Mouse (Mus musculus) kidney, embryonic 14.5 days (tissue): Measurements from ENCODE around the gene Rab11a. TPM values are rescaled to one million over a fixed set of nuclear protein-coding genes. Genes with fewer than 3 reads are reported as not detected.
"Not testable (repeated sequence)": the region's sequence is repeated elsewhere in the genome, so short reads cannot be mapped to it uniquely, and the experiment has no call there.

Experiments used
- ATAC-seq: fragments of 200-750 bp; cut with Nextera tagmentation; 2 replicates; pipeline ENCODE4 v1.8.0; 2017; ENCODE audit warnings: moderate number of reproducible peaks, mild to moderate bottlenecking, moderate TSS enrichment, moderate library complexity; ENCODE audit not compliant: low FRiP score, low TSS enrichment
- H3K27ac ChIP-seq: fragments of 300-500 bp; sonication (generic); 2 replicates; pipeline ENCODE4 v1.5.1; 2014; ENCODE audit warnings: low read depth, mild to moderate bottlenecking, low read length, moderate library complexity, mixed read lengths
- H3K27me3 ChIP-seq: fragments of 300-500 bp; sonication (generic); 2 replicates; pipeline ENCODE4 v1.6.1; 2014; ENCODE audit warnings: mild to moderate bottlenecking, low read length; ENCODE audit not compliant: control insufficient read depth, insufficient read depth
- H3K36me3 ChIP-seq: fragments of 300-500 bp; sonication (generic); 2 replicates; pipeline ENCODE4 v1.6.1; 2014; ENCODE audit warnings: low read length, mixed read lengths; ENCODE audit not compliant: control insufficient read depth, insufficient read depth
- H3K4me1 ChIP-seq: fragments of 300-500 bp; sonication (generic); 2 replicates; pipeline ENCODE4 v1.6.1; 2014; ENCODE audit warnings: low read length, mixed read lengths; ENCODE audit not compliant: control insufficient read depth, insufficient read depth
- H3K4me2 ChIP-seq: fragments of 300-500 bp; sonication (generic); replicated peaks from 2 replicates; pipeline ENCODE4 v1.6.1; 2014; ENCODE audit warnings: low read depth, mild to moderate bottlenecking, low read length
- H3K4me3 ChIP-seq: fragments of 300-500 bp; sonication (generic); 2 replicates; pipeline ENCODE4 v1.5.1; 2014; ENCODE audit warnings: mild to moderate bottlenecking, low read length
- H3K9ac ChIP-seq: fragments of 300-500 bp; sonication (generic); 2 replicates; pipeline ENCODE4 v1.6.1; 2014; ENCODE audit warnings: low read depth, mild to moderate bottlenecking, low read length, moderate library complexity
- H3K9me3 ChIP-seq: fragments of 300-500 bp; sonication (generic); 2 replicates; pipeline ENCODE4 v1.6.1; 2016; ENCODE audit warnings: low read length; ENCODE audit not compliant: control insufficient read depth
- WGBS: fragments of 180-500 bp; shearing (Covaris S2); extraction: QIAGEN DNeasy Blood & Tissue Kit; methylation state at CpG from one replicate; pipeline ENCODE4 v1.1.7; 2014; 5-methylcytosine and 5-hydroxymethylcytosine counted together
- polyA plus RNA-seq: library from polyadenylated mRNA; unstranded; fragments of >200 nt; fragmentation: Nextera tagmentation; extraction: Ambion mirVana; gene quantifications from 2 replicates; pipeline ENCODE4 v1.2.1, GENCODE M21; 2014

Gene Rab11a
- polyA plus RNA-seq, 1 experiment from 2014 or later, result 498 TPM

- H3K4me1 ChIP-seq, result peaks cover 7% of the 10 kb centered on the region; the same call in 1 of the 2 replicates
- ATAC-seq, result peak; percentile 84
- no peak overlapping the region for H3K4me3 ChIP-seq
Observed at GRCm38 (mm10) chr9:64691176-64691575, 46.4 kb downstream of the Rab11a start.

DNA sequence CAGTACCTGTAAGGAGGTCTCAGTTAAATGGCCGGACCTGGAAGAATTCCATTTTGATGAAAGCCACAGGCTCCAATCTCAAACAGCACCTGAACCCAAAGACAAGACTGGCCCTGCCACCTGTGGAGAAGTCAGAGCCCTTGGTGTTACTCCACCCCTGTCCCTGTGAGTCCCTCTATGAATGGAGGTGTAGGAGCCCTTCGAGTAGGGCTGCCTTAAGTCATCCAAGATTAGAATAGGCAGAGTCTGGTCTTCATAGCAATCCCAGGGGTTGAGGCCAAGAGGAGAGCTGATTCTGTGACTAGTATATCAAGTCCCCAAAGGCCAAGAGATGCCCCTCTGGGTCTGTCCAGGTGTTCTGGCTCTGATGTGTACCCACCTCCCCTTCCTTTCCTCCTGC lies 46.8 kb downstream of the Rab11a start:
- Histone ChIP-seq H3K27me3 (no peaks in the 10 kb centered on the region), H3K27ac (no peak overlapping the region), H3K36me3 (peaks cover 6% of the 10 kb centered on the region; the same call in 1 of the 2 replicates), H3K9ac (no peak overlapping the region), H3K9me3 (no peaks in the 10 kb centered on the region), H3K4me1 (peaks cover 7% of the 10 kb centered on the region; the same call in 1 of the 2 replicates), H3K4me2 (no peak overlapping the region), H3K4me3 (no peak overlapping the region)
- ATAC-seq, result no peak
- 75% methylated on average over 2 of the region's 2 CpGs for WGBS

More at GRCm38 (mm10) chr9:64691176-64691575, 46.4 kb downstream of the Rab11a start:
- no peak overlapping the region for H3K9ac ChIP-seq
- H3K4me2 ChIP-seq, result no peak overlapping the region
- no peaks in the 10 kb centered on the region for H3K27me3 ChIP-seq
- WGBS, result 7% methylated on average over 7 of the region's 7 CpGs
- no peaks in the 10 kb centered on the region for H3K9me3 ChIP-seq
- no peak overlapping the region for H3K27ac ChIP-seq
- peaks cover 6% of the 10 kb centered on the region; the same call in 1 of the 2 replicates for H3K36me3 ChIP-seq

DNA sequence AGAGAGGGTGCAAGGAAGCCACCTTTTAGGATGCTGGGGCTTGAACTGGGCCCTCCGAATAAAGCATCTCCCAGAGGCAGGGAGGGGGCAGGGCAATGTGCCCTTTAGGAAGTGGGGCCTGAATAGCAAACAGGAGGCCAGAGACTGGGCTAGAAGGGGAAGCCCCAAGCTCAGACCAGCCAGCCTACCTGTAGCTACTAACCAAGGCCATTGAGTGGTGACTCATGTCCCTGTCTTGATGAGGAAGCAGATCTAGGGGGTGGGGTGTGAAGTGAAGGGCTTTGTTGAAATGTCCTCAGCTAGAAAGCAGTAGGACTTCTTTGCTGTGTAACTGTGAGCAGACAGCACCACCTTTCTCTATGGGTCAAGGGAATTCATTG lies 49.6 kb downstream of the Rab11a start:
- no peaks in the 10 kb centered on the region for H3K27me3 ChIP-seq
- H3K27ac ChIP-seq, result no peak overlapping the region

DNA sequence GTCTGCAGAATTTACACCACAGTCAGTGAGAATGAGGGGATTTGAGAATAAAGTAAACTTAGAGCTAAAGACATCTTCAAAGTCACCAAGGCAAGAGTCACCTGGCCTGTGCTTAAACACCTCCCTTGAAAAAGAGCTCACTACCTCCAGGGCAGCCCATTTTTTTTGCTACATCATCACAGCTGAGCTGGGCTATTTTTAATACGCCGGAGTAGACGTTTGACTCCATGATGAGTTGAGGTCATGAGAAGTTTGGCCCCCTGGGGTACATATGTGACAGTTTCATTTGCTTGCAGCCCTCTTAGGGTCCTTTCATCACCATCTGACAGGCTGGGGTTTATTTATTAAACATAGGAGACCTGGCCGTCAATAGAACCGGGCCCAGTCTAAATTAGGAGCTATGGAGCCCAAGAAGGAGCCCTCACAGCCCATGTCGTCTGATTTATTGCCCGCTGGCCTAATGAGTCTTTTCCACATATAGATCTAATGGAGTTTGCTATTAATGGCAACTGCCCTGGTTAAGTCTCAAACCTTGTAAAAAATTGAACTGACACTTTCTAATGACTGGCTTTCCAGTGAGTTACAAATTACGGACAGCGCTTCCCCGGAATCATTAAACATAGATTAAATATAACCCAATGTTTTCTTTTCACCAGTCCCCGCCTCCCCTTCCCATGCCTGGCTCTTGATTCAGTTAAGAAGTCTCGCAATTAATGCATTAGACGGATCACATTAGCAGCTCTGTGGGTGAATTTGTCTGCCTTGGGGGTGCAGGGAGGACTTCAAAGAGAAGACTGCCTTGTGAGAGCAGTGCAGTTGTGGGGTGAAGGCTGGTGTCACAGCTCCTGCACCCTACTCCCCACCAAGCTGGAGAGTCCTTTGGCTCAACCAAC lies 50.2 kb downstream of the Rab11a start:
- ATAC-seq, result peak; percentile 20; the same call in 1 of the 2 replicates
- 36% methylated on average over 13 of the region's 13 CpGs for WGBS
- Histone ChIP-seq H3K4me2 (no peak overlapping the region), H3K9me3 (no peaks in the 10 kb centered on the region), H3K27me3 (no peaks in the 10 kb centered on the region), H3K27ac (no peak overlapping the region), H3K9ac (no peak overlapping the region), H3K4me3 (no peak overlapping the region), H3K4me1 (peaks cover 7% of the 10 kb centered on the region; the same call in 1 of the 2 replicates), H3K36me3 (no peaks in the 10 kb centered on the region)

More for the DNA sequence above, 49.6 kb downstream of the Rab11a start:
- Histone ChIP-seq H3K4me3 (no peak overlapping the region), H3K36me3 (no peaks in the 10 kb centered on the region), H3K9me3 (no peaks in the 10 kb centered on the region), H3K4me2 (no peak overlapping the region), H3K9ac (no peak overlapping the region), H3K4me1 (peaks cover 7% of the 10 kb centered on the region; the same call in 1 of the 2 replicates)
- WGBS, result 38% methylated on average over 1 of the region's 1 CpGs
- no peak for ATAC-seq

DNA sequence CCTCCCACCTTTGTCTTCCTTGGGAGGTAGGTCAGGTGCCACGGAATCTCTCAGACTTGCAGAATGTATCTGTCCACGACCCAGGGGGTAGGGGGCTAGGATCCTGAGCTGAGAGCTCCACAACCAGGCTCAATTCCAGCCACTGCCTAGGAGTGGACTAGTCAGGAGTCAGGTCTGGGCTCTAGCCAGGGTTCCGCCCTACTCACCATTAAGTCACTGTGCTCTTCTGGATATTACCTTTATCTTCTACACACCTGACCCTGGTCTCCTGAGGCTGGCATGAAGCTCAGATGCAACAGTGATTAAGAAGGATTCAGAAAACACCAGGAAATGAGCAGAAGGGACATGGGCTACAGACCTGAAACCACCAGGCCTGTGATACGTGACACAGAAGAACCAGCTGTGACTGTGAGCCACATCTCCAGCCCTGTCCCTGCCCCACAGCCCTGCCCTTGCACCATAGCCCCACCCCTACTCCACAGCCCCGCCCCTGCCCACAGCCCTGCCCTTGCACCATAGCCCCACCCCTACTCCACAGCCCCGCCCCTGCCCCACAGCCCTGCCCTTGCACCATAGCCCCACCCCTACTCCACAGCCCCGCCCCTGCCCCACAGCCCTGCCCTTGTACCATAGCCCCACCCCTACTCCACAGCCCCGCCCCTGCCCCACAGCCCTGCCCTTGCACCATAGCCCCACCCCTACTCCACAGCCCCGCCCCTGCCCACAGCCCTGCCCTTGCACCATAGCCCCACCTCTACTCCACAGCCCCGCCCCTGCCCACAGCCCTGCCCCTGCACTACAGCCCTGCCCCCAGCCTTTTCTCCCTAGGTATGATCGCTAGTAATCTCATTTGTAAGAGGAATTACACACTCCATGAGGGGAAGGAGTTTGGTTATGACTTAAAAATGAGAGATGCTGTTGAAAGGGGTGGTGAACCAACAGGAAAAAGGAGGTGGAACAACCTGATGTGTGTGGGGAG lies 65.9 kb downstream of the Rab11a start:
- not testable (repeated sequence) for H3K4me2 ChIP-seq, H3K9ac ChIP-seq, H3K4me3 ChIP-seq, ATAC-seq, H3K36me3 ChIP-seq, H3K4me1 ChIP-seq, H3K27ac ChIP-seq, H3K9me3 ChIP-seq, H3K27me3 ChIP-seq
- WGBS, result 36% methylated on average over 9 of the region's 11 CpGs

GRCm38 (mm10) chr9:64668001-64668400 lies 69.6 kb downstream of the Rab11a start:
- Histone ChIP-seq H3K36me3 (no peaks in the 10 kb centered on the region), H3K27me3 (peaks cover 7% of the 10 kb centered on the region), H3K9ac (no peak overlapping the region), H3K9me3 (no peaks in the 10 kb centered on the region), H3K4me1 (no peaks in the 10 kb centered on the region), H3K4me2 (no peak overlapping the region), H3K27ac (no peak overlapping the region), H3K4me3 (no peak overlapping the region)
- 72% methylated on average over 2 of the region's 2 CpGs for WGBS
- no peak for ATAC-seq

DNA sequence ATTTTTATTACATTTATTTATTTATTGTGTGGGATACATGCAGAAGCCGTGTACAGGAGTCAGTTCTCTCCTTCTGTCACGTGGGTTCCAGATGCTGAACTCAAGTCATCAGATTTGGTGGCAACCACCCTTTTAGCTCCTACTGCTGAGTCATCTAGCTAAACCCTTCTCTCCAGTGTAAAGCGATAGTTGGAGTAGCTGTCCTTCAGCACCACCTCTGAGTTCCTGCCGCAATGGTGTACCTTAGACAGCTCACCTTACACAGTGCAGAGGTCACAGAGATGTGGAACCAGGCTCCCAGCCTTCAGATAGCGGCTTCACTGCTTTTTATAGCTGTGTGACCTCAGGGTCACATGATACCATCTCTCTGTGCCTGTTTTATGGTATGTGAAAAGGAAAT lies 70.0 kb downstream of the Rab11a start:
- H3K9ac ChIP-seq, result no peak overlapping the region
- H3K27ac ChIP-seq, result no peak overlapping the region
- H3K4me1 ChIP-seq, result no peaks in the 10 kb centered on the region
- 4% methylated on average over 5 of the region's 5 CpGs for WGBS
- H3K27me3 ChIP-seq, result peaks cover 7% of the 10 kb centered on the region
- 0 out of 2 replicates have a peak, but pooled peaks have one; percentile 42 for ATAC-seq
- H3K36me3 ChIP-seq, result no peaks in the 10 kb centered on the region
- H3K4me2 ChIP-seq, result no peak overlapping the region
- H3K4me3 ChIP-seq, result no peak overlapping the region
- no peaks in the 10 kb centered on the region for H3K9me3 ChIP-seq

DNA sequence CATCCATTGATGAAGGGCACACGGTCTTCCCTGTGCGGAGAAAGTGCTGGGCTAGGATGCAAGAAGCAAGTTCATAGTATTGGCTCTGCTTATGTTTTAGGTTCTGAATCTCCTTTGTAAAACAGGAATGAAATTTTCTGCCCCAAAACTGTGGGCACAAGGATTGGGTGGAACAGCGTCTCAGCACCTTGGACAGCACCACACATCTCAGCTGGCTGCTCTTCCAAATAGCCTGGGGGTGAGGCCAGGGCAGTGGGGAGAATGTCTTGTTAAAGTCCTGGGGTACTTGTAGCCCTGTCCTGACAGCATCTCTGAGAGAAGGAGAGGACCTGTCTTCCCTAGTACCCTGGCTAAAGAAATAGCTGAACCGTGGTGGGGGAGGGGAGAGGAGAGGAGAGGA lies 71.0 kb downstream of the Rab11a start:
- Histone ChIP-seq H3K27ac (no peak overlapping the region), H3K9me3 (no peaks in the 10 kb centered on the region), H3K4me2 (no peak overlapping the region), H3K9ac (no peak overlapping the region), H3K4me1 (no peaks in the 10 kb centered on the region), H3K36me3 (no peaks in the 10 kb centered on the region), H3K4me3 (no peak overlapping the region), H3K27me3 (peaks cover 7% of the 10 kb centered on the region)
- ATAC-seq, result no peak
- 29% methylated on average over 4 of the region's 4 CpGs for WGBS
